Mouse (Mus musculus) testis, adult 2 months (tissue): ENCODE results near the gene Dcaf17.

Source experiments
- CTCF ChIP-seq: fragments of 200-500 bp; IDR thresholded peaks from 2 replicates; pipeline ENCODE4 v1.5.1; 2012; ENCODE audit warnings: low read depth, mild to moderate bottlenecking, inconsistent platforms, low read length, moderate library complexity; ENCODE audit not compliant: control insufficient read depth, insufficient read depth, insufficient replicate concordance
- POLR2A ChIP-seq: fragments of 200-500 bp; IDR thresholded peaks from 2 replicates; pipeline ENCODE4 v1.6.1; 2012; ENCODE audit warnings: low read depth, mild to moderate bottlenecking, inconsistent platforms, low read length, moderate library complexity; ENCODE audit not compliant: control insufficient read depth

GRCm38 (mm10) chr2:71107225-71107624 lies 52.1 kb downstream of the Dcaf17 start:
- no peak for TF ChIP-seq CTCF
- TF ChIP-seq POLR2A = no peak
